In the genomic region with DNA sequence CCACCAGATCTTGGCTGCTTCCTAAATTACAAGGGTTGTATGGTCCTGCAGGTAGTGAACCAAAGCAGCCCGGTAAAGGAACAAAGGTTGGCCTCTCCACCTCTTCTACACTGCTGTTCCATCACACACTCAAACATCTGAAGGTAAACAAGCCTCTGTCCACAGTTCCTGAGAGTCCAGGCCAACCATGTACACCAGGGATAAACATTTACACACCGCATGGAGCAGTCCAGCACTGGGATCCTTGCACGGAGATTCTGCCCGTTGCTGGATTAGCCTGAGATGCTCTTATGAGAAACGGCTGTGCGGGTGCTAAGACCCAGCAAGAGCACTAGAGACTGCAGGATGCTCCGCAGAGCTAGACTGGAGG, we compare ENCODE assay signal across 23 mouse cellular contexts. TPM values are rescaled to one million over a fixed set of nuclear protein-coding genes. Genes with fewer than 3 reads are reported as not detected.
DNase-seq lines count a peak whose midpoint lies in the region; ATAC-seq and TF ChIP-seq lines count a peak whose summit lies in the region.
"Had no signal": no experiment of that assay in that cellular context is flagged by ENCODE, and none has a peak within 500 bp of the region (broad histone marks: within the 10 kb centered on the region; RNA-seq: fewer than 3 reads in every experiment).

No protein-coding gene starts in this region.

- 0 out of 2 replicates have a peak, but pooled peaks cover 3% of the 10 kb centered on the region for H3K4me1 ChIP-seq in kidney, adult 2 months (ENCODE audit: control insufficient read depth, insufficient read depth, low read length)
- no peaks in the 10 kb centered on the region for H3K4me1 ChIP-seq in kidney, embryonic 14.5 days (ENCODE audit: control insufficient read depth, insufficient read depth, low read length)
- H3K4me1 ChIP-seq in liver, embryonic 15.5 days (replicated peaks) = peaks cover 46% of the 10 kb centered on the region
- H3K4me1 ChIP-seq: hindbrain, embryonic 10.5 days; limb, embryonic 12.5 days; neural tube, embryonic 12.5 days had no signal

- no peak overlapping the region for H3K4me2 ChIP-seq in kidney, embryonic 14.5 days (replicated peaks; ENCODE audit: low read depth, low read length)
- peak overlapping the region; percentile 36 for H3K4me2 ChIP-seq in liver, embryonic 15.5 days
- H3K4me2 ChIP-seq: limb, embryonic 12.5 days; neural tube, embryonic 12.5 days had no signal

- no peak overlapping the region for H3K4me3 ChIP-seq in kidney, adult 2 months (ENCODE audit: insufficient read depth, low read depth, low read length)
- no peak overlapping the region for H3K4me3 ChIP-seq in kidney, embryonic 14.5 days (ENCODE audit: low read length)
- H3K4me3 ChIP-seq in liver, embryonic 15.5 days (replicated peaks) = no peak overlapping the region
- H3K4me3 ChIP-seq: hindbrain, embryonic 10.5 days; limb, embryonic 12.5 days; neural tube, embryonic 12.5 days had no signal

- 58% methylated on average over 7 of the region's 7 CpGs for WGBS in kidney, adult 2 months
- 83% methylated on average over 7 of the region's 7 CpGs for WGBS in kidney, embryonic 14.5 days
- WGBS in liver, embryonic 15.5 days (ENCODE audit: insufficient replicate concordance) = 69% methylated on average over 7 of the region's 7 CpGs

- H3K27ac ChIP-seq in kidney, adult 2 months (ENCODE audit: insufficient read depth, low read depth, low read length) = no peak overlapping the region
- H3K27ac ChIP-seq in kidney, embryonic 14.5 days (ENCODE audit: low read depth, low read length) = no peak overlapping the region
- peak overlapping the region; percentile 94 for H3K27ac ChIP-seq in liver, embryonic 15.5 days (replicated peaks)
- H3K27ac ChIP-seq: hindbrain, embryonic 10.5 days; limb, embryonic 12.5 days; neural tube, embryonic 12.5 days had no signal

- ATAC-seq in kidney, embryonic 14.5 days (ENCODE audit: low FRiP score, low TSS enrichment) = no peak
- peak; percentile 15; the same call in 1 of the 2 replicates for ATAC-seq in common myeloid progenitor, adult 5-6 weeks (replicated peaks; ENCODE audit: low read depth, poor library complexity, severe bottlenecking)
- ATAC-seq in liver, embryonic 15.5 days (ENCODE audit: insufficient read depth) = peak; percentile 67
- no peak for ATAC-seq in inflammation-experienced regulatory T-cells, adult 6 months
- no peak for ATAC-seq in granulocyte monocyte progenitor cell, adult 5-6 weeks (replicated peaks; ENCODE audit: poor library complexity, severe bottlenecking)
- ATAC-seq: forebrain, embryonic 16.5 days; intestine, embryonic 16.5 days had no signal

- H3K27me3 ChIP-seq in kidney, adult 2 months (replicated peaks; ENCODE audit: control insufficient read depth, insufficient read depth, low read length) = no peaks in the 10 kb centered on the region
- H3K27me3 ChIP-seq in kidney, embryonic 14.5 days (ENCODE audit: control insufficient read depth, insufficient read depth, low read length) = no peaks in the 10 kb centered on the region
- H3K27me3 ChIP-seq in liver, embryonic 15.5 days = no peaks in the 10 kb centered on the region
- H3K27me3 ChIP-seq: limb, embryonic 12.5 days; neural tube, embryonic 12.5 days had no signal

- no peak for TF ChIP-seq CTCF in kidney, adult 2 months (conservative IDR thresholded peaks at IDR 0.05; ENCODE audit: insufficient read depth, insufficient read length, low read depth, low read length)

- no peaks in the 10 kb centered on the region for H3K36me3 ChIP-seq in kidney, adult 2 months (ENCODE audit: control insufficient read depth, insufficient read depth, low read length)
- H3K36me3 ChIP-seq in kidney, embryonic 14.5 days (ENCODE audit: control insufficient read depth, insufficient read depth, low read length) = no peaks in the 10 kb centered on the region
- H3K36me3 ChIP-seq in liver, embryonic 15.5 days (replicated peaks) = no peaks in the 10 kb centered on the region
- H3K36me3 ChIP-seq: hindbrain, embryonic 10.5 days; limb, embryonic 12.5 days; neural tube, embryonic 12.5 days had no signal

- peak; percentile 83 for DNase-seq in kidney, adult 2 months
- DNase-seq in kidney, postnatal 25 days = peak; percentile 28 to 75
- no peak for DNase-seq in layer of hippocampus, adult 9-11 months
- DNase-seq: heart, adult 18-20 months; lung, postnatal 10 days; right cerebral cortex, postnatal 25 days; thymus, postnatal 4 days had no signal

- no peaks in the 10 kb centered on the region for H3K9me3 ChIP-seq in kidney, embryonic 14.5 days (ENCODE audit: control insufficient read depth, low read length)
- H3K9me3 ChIP-seq in liver, embryonic 15.5 days (replicated peaks) = no peaks in the 10 kb centered on the region
- H3K9me3 ChIP-seq: limb, embryonic 12.5 days; neural tube, embryonic 12.5 days had no signal

- no peak overlapping the region for H3K9ac ChIP-seq in kidney, embryonic 14.5 days (ENCODE audit: low read depth, low read length)
- peak overlapping the region; percentile 26; the same call in 1 of the 2 replicates for H3K9ac ChIP-seq in liver, embryonic 15.5 days
- H3K9ac ChIP-seq: limb, embryonic 12.5 days; neural tube, embryonic 12.5 days had no signal

- TF ChIP-seq POLR2A in kidney, adult 2 months (IDR thresholded peaks at IDR 0.05; ENCODE audit: low read depth, low read length) = no peak

RNA-seq across cellular contexts. Expression of gene Hpd, which starts 19.0 kb away (rescaled TPM):
- polyA plus RNA-seq in kidney, adult 2 months (2012; rRNA removed) = 418 and 439 TPM in 2 replicates
- polyA plus RNA-seq in kidney, embryonic 14.5 days (2014; fragmentation: Nextera tagmentation; extraction: Ambion mirVana) = not detected in 2 replicates
- total RNA-seq in common myeloid progenitor, adult 5-6 weeks (2017) = not detected in 2 replicates
- 61.7 and 87.5 TPM in 2 replicates for polyA plus RNA-seq in liver, embryonic 15.5 days (2015; fragmentation: Nextera tagmentation; extraction: Ambion mirVana)
- not detected for polyA plus RNA-seq in inflammation-experienced regulatory T-cells, adult 6 months (2017; shearing (Covaris generic))
- total RNA-seq in granulocyte monocyte progenitor cell, adult 5-6 weeks (2014; fragmentation: Nextera tagmentation) = not detected in 2 replicates
- not detected in 2 replicates for total RNA-seq in granulocyte monocyte progenitor cell, adult 5-6 weeks (2017)
- total RNA-seq: ES-E14; left cerebral cortex, adult 8-10 months; megakaryocyte, adult 5-6 weeks; monocyte, adult 5-6 weeks had no signal
- polyA plus RNA-seq: embryonic facial prominence, embryonic 11.5 days; forebrain, embryonic 16.5 days; heart, embryonic 14.5 days; hindbrain, embryonic 10.5 days; limb, embryonic 12.5 days; neural tube, embryonic 12.5 days had no signal

RNA-seq across cellular contexts. Expression of gene Psmd9, which starts 32.3 kb away (rescaled TPM):
- 34.2 and 35.1 TPM in 2 replicates for polyA plus RNA-seq in kidney, adult 2 months (2012; rRNA removed)
- 73.9 and 79.4 TPM in 2 replicates for polyA plus RNA-seq in kidney, embryonic 14.5 days (2014; fragmentation: Nextera tagmentation; extraction: Ambion mirVana)
- total RNA-seq in common myeloid progenitor, adult 5-6 weeks (2017) = 27.1 and 44.4 TPM in 2 replicates
- polyA plus RNA-seq in liver, embryonic 15.5 days (2015; fragmentation: Nextera tagmentation; extraction: Ambion mirVana) = 70.1 and 77.2 TPM in 2 replicates
- polyA plus RNA-seq in inflammation-experienced regulatory T-cells, adult 6 months (2017; shearing (Covaris generic)) = 10 to 100 TPM; 36.1 to 40.9 (median 39.8) TPM
- 26.5 and 45.9 TPM in 2 replicates for total RNA-seq in granulocyte monocyte progenitor cell, adult 5-6 weeks (2014; fragmentation: Nextera tagmentation)
- total RNA-seq in granulocyte monocyte progenitor cell, adult 5-6 weeks (2017) = 15.5 and 25.2 TPM in 2 replicates

RNA-seq across cellular contexts. Expression of gene Wdr66, which starts 50.4 kb away (rescaled TPM):
- 2.6 and 2.9 TPM in 2 replicates for polyA plus RNA-seq in kidney, adult 2 months (2012; rRNA removed)
- polyA plus RNA-seq in kidney, embryonic 14.5 days (2014; fragmentation: Nextera tagmentation; extraction: Ambion mirVana) = 2.2 and 2.7 TPM in 2 replicates
- total RNA-seq in common myeloid progenitor, adult 5-6 weeks (2017) = not detected in 2 replicates
- 0.14 TPM in 1 of 2 replicates, not detected in the other for polyA plus RNA-seq in liver, embryonic 15.5 days (2015; fragmentation: Nextera tagmentation; extraction: Ambion mirVana)
- polyA plus RNA-seq in inflammation-experienced regulatory T-cells, adult 6 months (2017; shearing (Covaris generic)) = 1 to 10 TPM in 2 of 3 experiments, under 1 TPM in 1; 0.74 to 4.2 (median 2.4) TPM
- 0.99 TPM in 1 of 2 replicates, not detected in the other for total RNA-seq in granulocyte monocyte progenitor cell, adult 5-6 weeks (2014; fragmentation: Nextera tagmentation)
- total RNA-seq in granulocyte monocyte progenitor cell, adult 5-6 weeks (2017) = not detected in 2 replicates
- total RNA-seq: monocyte, adult 5-6 weeks had no signal

RNA-seq across cellular contexts. Expression of gene Setd1b, which starts 59.5 kb away (rescaled TPM):
- polyA plus RNA-seq in kidney, adult 2 months (2012; rRNA removed) = 6.7 and 8.8 TPM in 2 replicates
- polyA plus RNA-seq in kidney, embryonic 14.5 days (2014; fragmentation: Nextera tagmentation; extraction: Ambion mirVana) = 16.6 and 16.7 TPM in 2 replicates
- total RNA-seq in common myeloid progenitor, adult 5-6 weeks (2017) = 6.3 and 7.7 TPM in 2 replicates
- 3.9 and 4.2 TPM in 2 replicates for polyA plus RNA-seq in liver, embryonic 15.5 days (2015; fragmentation: Nextera tagmentation; extraction: Ambion mirVana)
- polyA plus RNA-seq in inflammation-experienced regulatory T-cells, adult 6 months (2017; shearing (Covaris generic)) = 10 to 100 TPM; 13.0 to 17.7 (median 16.0) TPM
- total RNA-seq in granulocyte monocyte progenitor cell, adult 5-6 weeks (2014; fragmentation: Nextera tagmentation) = 29.5 and 37.5 TPM in 2 replicates
- total RNA-seq in granulocyte monocyte progenitor cell, adult 5-6 weeks (2017) = 1.2 TPM in 2 replicates

Comparison
In these comparisons a context has a peak if more than half of its experiments do, and no peak if none do; other contexts are left out.
1. RNA of gene Hpd, which starts 19.0 kb away (polyA plus RNA-seq): 418 to 439 TPM in kidney, adult 2 months and 61.7 to 87.5 TPM in liver, embryonic 15.5 days; not detected in kidney, embryonic 14.5 days and not detected in inflammation-experienced regulatory T-cells, adult 6 months; every median in the first group is over 10 times any median in the second.
2. ATAC-seq: peak in common myeloid progenitor, adult 5-6 weeks (single experiment) and liver, embryonic 15.5 days (single experiment); none in kidney, embryonic 14.5 days (single experiment), inflammation-experienced regulatory T-cells, adult 6 months (single experiment) and granulocyte monocyte progenitor cell, adult 5-6 weeks (single experiment).